ENCODE assay signal across 21 mouse cellular contexts in genomic region chr9:73242521-73243308, GRCm38 (mm10).
DNase-seq lines count a peak whose midpoint lies in the region; ATAC-seq and TF ChIP-seq lines count a peak whose summit lies in the region.
"Had no signal": no experiment of that assay in that cellular context is flagged by ENCODE, and none has a peak within 500 bp of the region (broad histone marks: within the 10 kb centered on the region; RNA-seq: fewer than 3 reads in every experiment).

No protein-coding gene starts in this region.

- no peak overlapping the region for H3K9ac ChIP-seq in forebrain, postnatal 0 days
- no peak overlapping the region for H3K9ac ChIP-seq in forebrain, embryonic 13.5 days
- H3K9ac ChIP-seq in kidney, embryonic 14.5 days (ENCODE audit: low read depth, low read length): no peak overlapping the region
- H3K9ac ChIP-seq in midbrain, embryonic 15.5 days: no peak overlapping the region
- H3K9ac ChIP-seq: embryonic facial prominence, embryonic 13.5 days; hindbrain, embryonic 13.5 days; limb, embryonic 13.5 days; liver, embryonic 13.5 days; lung, embryonic 15.5 days had no signal

- TF ChIP-seq CTCF in forebrain, postnatal 0 days (IDR thresholded peaks at IDR 0.05; ENCODE audit: low read depth): no peak

- H3K27me3 ChIP-seq in forebrain, postnatal 0 days (ENCODE audit: insufficient read depth, low read length): no peaks in the 10 kb centered on the region
- H3K27me3 ChIP-seq in forebrain, embryonic 13.5 days: no peaks in the 10 kb centered on the region
- no peaks in the 10 kb centered on the region for H3K27me3 ChIP-seq in kidney, embryonic 14.5 days (ENCODE audit: control insufficient read depth, insufficient read depth, low read length)
- H3K27me3 ChIP-seq in midbrain, embryonic 15.5 days (replicated peaks): no peaks in the 10 kb centered on the region
- H3K27me3 ChIP-seq: embryonic facial prominence, embryonic 13.5 days; hindbrain, embryonic 13.5 days; limb, embryonic 13.5 days; liver, embryonic 13.5 days; lung, embryonic 15.5 days had no signal

- no peak for DNase-seq in forebrain, postnatal 0 days
- no peak for DNase-seq in kidney, adult 8-10 months
- DNase-seq in brain, adult 2 months (ENCODE audit: low read depth, low spot score): peak; percentile 58
- DNase-seq in spleen, postnatal 4 days (ENCODE audit: low spot score in 2 of 2): no peak
- no peak for DNase-seq in gastrocnemius, adult 18-20 months (ENCODE audit: low spot score)
- DNase-seq: adrenal gland, postnatal 25 days; B cell, adult 2 months; cerebellum, adult 9-10 months; gastrocnemius, postnatal 25 days; kidney, adult 11 months; liver, embryonic 13.5 days; right cerebral cortex, adult 18-20 months; thymus, postnatal 25 days had no signal

- 68% methylated on average over 4 of the region's 4 CpGs for WGBS in forebrain, postnatal 0 days
- WGBS in forebrain, embryonic 13.5 days: 63% methylated on average over 4 of the region's 4 CpGs
- WGBS in kidney, embryonic 14.5 days: 50% methylated on average over 4 of the region's 4 CpGs
- 40% methylated on average over 4 of the region's 4 CpGs for WGBS in midbrain, embryonic 15.5 days

- H3K9me3 ChIP-seq in forebrain, postnatal 0 days (ENCODE audit: low read length): no peaks in the 10 kb centered on the region
- H3K9me3 ChIP-seq in forebrain, embryonic 13.5 days (replicated peaks): no peaks in the 10 kb centered on the region
- H3K9me3 ChIP-seq in kidney, embryonic 14.5 days (ENCODE audit: control insufficient read depth, low read length): no peaks in the 10 kb centered on the region
- no peaks in the 10 kb centered on the region for H3K9me3 ChIP-seq in midbrain, embryonic 15.5 days
- H3K9me3 ChIP-seq: embryonic facial prominence, embryonic 13.5 days; hindbrain, embryonic 13.5 days; limb, embryonic 13.5 days; liver, embryonic 13.5 days; lung, embryonic 15.5 days had no signal

- peak; percentile 59; the same call in 1 of the 2 replicates for ATAC-seq in forebrain, postnatal 0 days
- ATAC-seq in forebrain, embryonic 13.5 days: no peak
- ATAC-seq in kidney, embryonic 14.5 days (ENCODE audit: low FRiP score, low TSS enrichment): peak; percentile 35; the same call in 1 of the 2 replicates
- peak; percentile 33; the same call in 1 of the 2 replicates for ATAC-seq in midbrain, embryonic 15.5 days (replicated peaks)

- H3K4me2 ChIP-seq in forebrain, postnatal 0 days (ENCODE audit: low read depth): no peak overlapping the region
- H3K4me2 ChIP-seq in forebrain, embryonic 13.5 days: no peak overlapping the region
- H3K4me2 ChIP-seq in kidney, embryonic 14.5 days (replicated peaks; ENCODE audit: low read depth, low read length): no peak overlapping the region
- no peak overlapping the region for H3K4me2 ChIP-seq in midbrain, embryonic 15.5 days
- H3K4me2 ChIP-seq: embryonic facial prominence, embryonic 13.5 days; hindbrain, embryonic 13.5 days; limb, embryonic 13.5 days; liver, embryonic 13.5 days; lung, embryonic 15.5 days had no signal

- H3K4me3 ChIP-seq in forebrain, postnatal 0 days (ENCODE audit: low read depth, low read length): no peak overlapping the region
- H3K4me3 ChIP-seq in forebrain, embryonic 13.5 days: no peak overlapping the region
- H3K4me3 ChIP-seq in kidney, embryonic 14.5 days (ENCODE audit: low read length): no peak overlapping the region
- H3K4me3 ChIP-seq in midbrain, embryonic 15.5 days: no peak overlapping the region
- H3K4me3 ChIP-seq: embryonic facial prominence, embryonic 13.5 days; hindbrain, embryonic 13.5 days; limb, embryonic 13.5 days; liver, embryonic 13.5 days; lung, embryonic 15.5 days had no signal

- H3K27ac ChIP-seq in forebrain, postnatal 0 days (ENCODE audit: low read depth, low read length): no peak overlapping the region
- no peak overlapping the region for H3K27ac ChIP-seq in forebrain, embryonic 13.5 days
- H3K27ac ChIP-seq in kidney, embryonic 14.5 days (ENCODE audit: low read depth, low read length): no peak overlapping the region
- 0 out of 2 replicates have a peak overlapping the region, but pooled peaks have one; percentile 41 for H3K27ac ChIP-seq in midbrain, embryonic 15.5 days
- H3K27ac ChIP-seq: embryonic facial prominence, embryonic 13.5 days; hindbrain, embryonic 13.5 days; limb, embryonic 13.5 days; liver, embryonic 13.5 days; lung, embryonic 15.5 days; macrophage had no signal

- no peaks in the 10 kb centered on the region for H3K36me3 ChIP-seq in forebrain, postnatal 0 days (ENCODE audit: insufficient read depth)
- H3K36me3 ChIP-seq in forebrain, embryonic 13.5 days (ENCODE audit: poor library complexity, severe bottlenecking): no peaks in the 10 kb centered on the region
- H3K36me3 ChIP-seq in kidney, embryonic 14.5 days (ENCODE audit: control insufficient read depth, insufficient read depth, low read length): no peaks in the 10 kb centered on the region
- no peaks in the 10 kb centered on the region for H3K36me3 ChIP-seq in midbrain, embryonic 15.5 days (replicated peaks)
- H3K36me3 ChIP-seq: embryonic facial prominence, embryonic 13.5 days; hindbrain, embryonic 13.5 days; limb, embryonic 13.5 days; liver, embryonic 13.5 days; lung, embryonic 15.5 days had no signal

- no peaks in the 10 kb centered on the region for H3K4me1 ChIP-seq in forebrain, postnatal 0 days (ENCODE audit: insufficient read depth)
- H3K4me1 ChIP-seq in forebrain, embryonic 13.5 days: no peaks in the 10 kb centered on the region
- 0 out of 2 replicates have a peak, but pooled peaks cover 2% of the 10 kb centered on the region for H3K4me1 ChIP-seq in kidney, embryonic 14.5 days (ENCODE audit: control insufficient read depth, insufficient read depth, low read length)
- H3K4me1 ChIP-seq in midbrain, embryonic 15.5 days: peaks cover 12% of the 10 kb centered on the region
- H3K4me1 ChIP-seq: limb, embryonic 13.5 days; liver, embryonic 13.5 days had no signal
